Mouse (Mus musculus): ENCODE measurements around the gene Tex48.

GRCm38 (mm10) chr4:63608391-63608790 is 13.8 kb downstream of the Tex48 start:
- TF ChIP-seq CTCF (conservative IDR thresholded peaks at IDR 0.05; ENCODE audit: low read length), result no peak
- TF ChIP-seq NANOG (IDR thresholded peaks at IDR 0.05; ENCODE audit: borderline replicate concordance, low read length), result no peak

Data from E14TG2a.4 (cell line).